Mouse (Mus musculus): ENCODE measurements around the gene Lgr5.

The Lgr5 gene

DNA sequence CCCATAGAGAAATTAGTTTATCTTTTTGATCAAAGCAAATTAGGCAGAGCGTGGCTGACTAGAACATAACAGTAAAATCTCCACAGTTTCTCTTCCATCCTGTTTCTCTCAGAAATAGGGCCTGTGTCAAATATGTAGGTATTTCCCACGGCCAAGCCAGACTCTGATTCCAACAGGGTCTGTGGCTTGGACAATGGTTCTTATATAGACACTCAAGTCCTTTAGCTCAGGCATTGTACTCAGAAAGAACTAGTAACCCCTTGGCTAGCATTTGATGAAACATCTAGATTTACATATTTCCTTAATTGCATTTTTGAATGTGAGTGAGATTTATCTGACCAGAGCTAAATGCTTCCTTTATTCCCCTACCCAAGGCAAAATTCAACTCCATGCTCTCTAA, 17.0 kb downstream of the Lgr5 start:
- DNase-seq (ENCODE audit: low spot score in 2 of 2): no peak

GRCm38 (mm10) chr10:115569712-115570491, 17.7 kb downstream of the Lgr5 start, which contains the start of gene A930009A15Rik:
A930009A15Rik (plus strand) TSS chr10:115569986.
- no peak for DNase-seq (ENCODE audit: low spot score in 2 of 2)

DNA sequence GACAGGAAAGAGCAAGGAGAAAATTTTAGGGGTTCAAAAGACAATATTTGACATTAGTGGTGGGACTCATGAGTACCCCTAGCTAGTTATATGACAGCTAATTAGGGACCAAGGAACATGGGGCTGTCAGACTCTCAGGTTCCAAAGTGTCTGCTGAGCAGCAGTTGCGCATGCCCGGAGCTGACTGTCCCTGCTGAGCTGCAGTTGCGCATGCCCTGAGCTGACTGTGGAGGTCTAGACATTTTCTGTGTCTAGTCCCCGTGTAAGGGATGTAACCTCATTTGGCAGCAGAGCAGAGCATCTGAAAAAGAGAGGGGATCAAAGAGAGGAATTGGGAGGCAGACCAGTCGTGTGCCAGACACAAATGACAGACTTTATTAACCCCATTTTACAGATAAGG, 23.6 kb downstream of the Lgr5 start:
- DNase-seq (ENCODE audit: low spot score in 2 of 2): no peak

DNA sequence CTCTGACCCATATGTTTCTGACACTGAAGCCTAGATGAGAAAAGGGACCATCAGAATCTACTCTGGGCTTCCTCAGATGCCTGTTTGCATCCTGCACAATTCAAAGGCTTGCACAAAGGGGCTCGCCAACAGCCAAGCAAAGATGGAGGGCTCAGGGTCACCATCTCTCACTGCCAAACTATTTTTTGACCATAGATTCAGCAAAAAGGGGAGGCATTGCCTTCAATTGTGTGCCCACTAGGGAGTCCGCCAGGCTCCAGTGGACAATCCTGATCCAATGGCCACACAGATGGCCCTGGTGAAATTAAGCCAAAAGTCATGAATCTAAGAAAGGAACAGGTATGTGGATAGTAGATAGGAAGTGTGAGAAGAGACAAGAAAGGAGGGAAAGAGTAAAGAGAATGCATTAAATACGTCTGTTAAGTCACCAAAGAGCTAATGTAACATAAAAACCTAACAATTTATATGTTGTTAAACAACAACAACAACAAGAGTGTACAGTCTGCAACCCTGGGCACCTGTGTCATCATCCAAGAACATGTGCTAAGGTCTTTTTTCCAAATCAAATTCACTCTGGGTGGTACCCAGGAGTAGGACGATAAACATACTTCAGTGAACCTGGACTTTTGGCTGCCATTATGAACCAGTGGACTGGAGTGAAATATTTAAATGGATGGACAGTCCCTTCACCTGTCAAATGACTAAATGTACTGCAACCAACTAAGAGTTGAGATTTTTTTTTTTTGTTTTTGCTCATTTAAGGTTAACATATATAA, 24.5 kb downstream of the Lgr5 start:
- DNase-seq (ENCODE audit: low spot score in 2 of 2): no peak

- DNase-seq (ENCODE audit: low spot score in 2 of 2): no peak
These were observed 26.3 kb downstream of the Lgr5 start for GRCm38 (mm10) chr10:115561136-115561880.

GRCm38 (mm10) chr10:115556738-115557242, 30.8 kb downstream of the Lgr5 start:
- no peak for DNase-seq (ENCODE audit: low spot score in 2 of 2)

DNA sequence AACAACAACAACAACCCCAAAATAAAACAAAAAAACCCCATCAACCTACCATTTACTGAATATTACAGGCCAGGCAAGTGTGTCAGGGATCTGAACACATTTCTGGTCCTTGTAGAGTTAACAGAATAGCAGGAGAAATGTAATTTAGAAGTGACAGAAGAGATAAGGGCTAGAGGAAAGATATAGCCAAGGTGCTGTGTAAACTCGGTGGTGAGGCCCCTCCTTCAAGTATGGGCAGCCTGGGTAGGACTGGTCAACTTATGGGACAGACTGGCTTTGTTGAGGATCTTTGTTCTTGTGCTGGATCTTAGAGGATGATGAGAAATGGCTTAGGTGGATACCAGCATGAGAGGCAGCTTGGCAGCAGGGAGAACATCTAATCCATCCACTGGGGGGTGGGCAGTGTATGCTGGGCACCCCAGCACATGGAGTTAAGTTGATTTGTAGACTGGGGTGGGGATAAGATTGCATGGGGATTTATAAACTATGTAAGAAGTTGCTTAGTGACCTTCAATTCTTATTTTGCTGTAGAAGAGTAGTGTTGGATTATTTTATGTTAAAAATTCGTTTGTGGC, 32.3 kb downstream of the Lgr5 start:
- DNase-seq (ENCODE audit: low spot score in 2 of 2): no peak

DNA sequence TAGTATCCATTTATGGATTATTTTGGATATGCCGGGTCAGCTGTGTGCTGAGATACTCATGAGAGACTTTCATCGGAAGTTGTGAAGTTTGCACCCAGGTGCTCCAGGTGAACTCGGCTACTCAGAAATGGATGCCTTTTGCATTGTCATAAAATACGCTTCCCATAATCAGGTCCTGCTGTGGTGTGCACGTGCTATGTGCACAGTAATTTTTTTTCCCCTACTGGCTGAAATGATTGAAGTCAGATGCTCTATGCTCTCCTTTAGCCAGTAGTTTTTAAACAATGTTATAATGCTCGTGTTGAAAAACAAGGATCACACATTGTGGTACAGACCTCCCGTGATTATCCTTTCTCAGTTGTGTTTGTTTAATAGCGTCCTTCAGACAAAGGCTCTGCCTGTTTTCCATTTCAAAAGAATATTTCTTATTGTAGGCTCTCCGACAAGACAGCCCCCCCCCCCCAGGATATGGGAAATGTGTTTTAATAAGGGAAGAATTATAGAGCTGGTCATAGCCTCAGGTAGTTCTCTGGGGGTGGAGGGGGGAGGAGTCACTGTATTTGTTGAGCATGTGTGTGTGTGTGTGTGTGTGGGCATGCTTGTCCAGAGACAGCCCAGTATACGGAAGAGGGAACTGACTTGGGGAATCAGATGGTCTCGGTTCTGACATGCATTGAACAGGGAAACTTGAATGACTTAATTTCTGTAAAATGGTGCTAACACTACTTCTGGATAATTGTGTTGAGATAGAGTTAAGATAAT, 34.0 kb downstream of the Lgr5 start:
- DNase-seq (ENCODE audit: low spot score in 2 of 2): no peak

DNA sequence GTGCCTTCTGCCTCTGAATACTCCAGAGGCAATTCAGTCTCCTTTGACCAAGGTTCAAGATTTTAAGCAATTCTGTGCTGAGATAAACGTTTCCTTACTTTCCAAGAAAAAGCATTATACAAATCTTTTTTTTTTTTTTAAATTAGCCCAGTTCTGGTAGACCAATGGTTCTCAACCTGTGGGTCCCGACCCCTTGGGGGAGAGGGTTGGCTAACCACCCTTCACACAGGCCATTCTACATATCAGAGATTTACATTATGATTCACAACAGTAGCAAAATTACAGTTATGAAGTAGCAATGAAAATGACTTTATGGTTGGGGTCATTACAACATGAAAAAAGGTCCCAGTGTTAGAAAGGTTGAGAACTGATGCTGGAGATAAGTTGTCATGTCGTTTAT, 36.5 kb downstream of the Lgr5 start:
- no peak for DNase-seq (ENCODE audit: low spot score in 2 of 2)

DNA sequence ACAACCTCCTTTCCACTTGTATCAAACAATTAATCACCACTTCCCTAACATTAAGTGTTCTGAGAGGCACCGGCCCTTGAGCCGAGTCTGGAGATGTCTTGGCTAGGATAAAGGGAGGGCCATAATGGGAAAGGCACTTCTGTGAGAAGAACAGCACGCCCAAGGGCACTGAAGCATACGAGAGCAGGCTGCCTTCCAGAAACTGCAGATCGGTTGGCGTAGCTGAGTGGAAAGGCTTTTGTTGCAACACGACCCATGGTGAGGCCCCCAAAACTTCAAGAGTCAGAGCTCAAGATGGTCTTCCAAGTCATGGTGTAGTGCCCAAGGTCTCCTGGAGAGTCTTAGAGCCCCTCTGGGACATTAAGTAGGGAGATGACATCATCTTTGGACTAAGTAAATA, 37.3 kb downstream of the Lgr5 start:
- DNase-seq (ENCODE audit: low spot score in 2 of 2): no peak

- no peak for DNase-seq (ENCODE audit: low spot score in 2 of 2)
These were observed 44.7 kb downstream of the Lgr5 start for GRCm38 (mm10) chr10:115542917-115543316.

DNA sequence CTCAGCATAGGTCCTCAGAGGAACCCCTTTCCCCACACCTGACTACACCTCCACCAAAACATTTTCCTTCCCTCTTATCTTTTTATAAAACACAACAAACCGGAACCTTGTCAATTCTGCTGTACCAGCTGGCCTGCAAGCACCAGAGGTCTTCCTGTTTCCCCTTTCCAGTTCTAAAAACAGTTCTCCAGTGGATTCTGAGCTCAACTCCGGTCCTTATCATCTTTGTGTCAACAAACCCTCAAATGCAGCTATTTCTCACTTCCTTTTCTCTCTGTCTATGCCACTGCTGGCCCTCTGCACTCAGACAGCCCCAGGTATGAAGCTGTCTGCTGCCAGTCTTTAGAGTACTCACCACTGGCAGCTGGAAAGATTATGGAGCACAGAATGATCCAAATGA, 56.8 kb downstream of the Lgr5 start:
- DNase-seq (ENCODE audit: low spot score in 2 of 2): no peak

DNA sequence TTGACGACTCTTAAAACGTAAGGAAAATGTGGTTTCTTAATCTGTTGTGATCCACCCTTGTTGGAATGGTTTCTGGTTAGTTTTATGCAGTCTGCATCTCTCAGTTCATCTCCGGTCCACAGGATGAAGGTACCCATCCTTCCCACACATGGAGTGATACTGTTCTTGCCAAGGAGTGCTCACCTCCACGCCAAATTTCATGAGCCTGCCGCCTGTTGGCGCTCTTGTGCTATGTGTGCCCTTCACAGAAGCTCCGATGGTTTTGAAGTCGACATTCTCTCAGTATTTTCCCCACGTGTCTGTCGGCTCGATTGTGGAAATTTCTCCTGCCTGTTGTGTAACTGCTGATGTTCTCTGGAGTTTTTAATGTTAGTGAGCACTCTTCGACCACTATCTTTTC, 57.8 kb downstream of the Lgr5 start:
- DNase-seq (ENCODE audit: low spot score in 2 of 2): no peak

DNA sequence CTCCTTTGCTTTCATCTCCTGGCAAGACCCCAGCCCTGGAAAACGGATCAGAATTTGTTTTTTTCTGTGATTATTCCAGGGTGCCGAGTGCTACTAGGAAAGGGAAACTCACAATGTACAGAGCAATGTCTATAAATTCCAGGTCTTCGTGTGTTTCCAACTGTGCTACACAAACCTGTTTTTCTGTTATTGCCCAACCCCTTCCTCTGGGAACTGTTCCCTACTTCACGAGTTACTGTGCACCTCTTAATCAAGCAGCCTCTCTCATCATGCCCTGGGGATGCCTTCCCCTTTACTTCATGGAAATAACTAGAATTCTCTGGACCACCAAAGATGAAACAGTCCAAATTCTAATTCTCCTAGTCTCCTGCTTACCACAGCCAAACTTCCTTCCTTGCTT, 58.7 kb downstream of the Lgr5 start:
- no peak for DNase-seq (ENCODE audit: low spot score in 2 of 2)

- DNase-seq (ENCODE audit: low spot score in 2 of 2): no peak
These were observed 66.5 kb downstream of the Lgr5 start for GRCm38 (mm10) chr10:115521081-115521451.

GRCm38 (mm10) chr10:115520200-115521080, 67.1 kb downstream of the Lgr5 start:
- DNase-seq (ENCODE audit: low spot score in 2 of 2): no peak

- no peak for DNase-seq (ENCODE audit: low spot score in 2 of 2)
These were observed 68.7 kb downstream of the Lgr5 start for GRCm38 (mm10) chr10:115518845-115519244.

- peak in 1 of 2 experiments; percentile 6 for DNase-seq (ENCODE audit: low spot score in 2 of 2)
These were observed 72.1 kb downstream of the Lgr5 start for GRCm38 (mm10) chr10:115515503-115515902.

- no peak for DNase-seq (ENCODE audit: low spot score in 2 of 2)
These were observed 76.6 kb downstream of the Lgr5 start for GRCm38 (mm10) chr10:115510959-115511358.

DNA sequence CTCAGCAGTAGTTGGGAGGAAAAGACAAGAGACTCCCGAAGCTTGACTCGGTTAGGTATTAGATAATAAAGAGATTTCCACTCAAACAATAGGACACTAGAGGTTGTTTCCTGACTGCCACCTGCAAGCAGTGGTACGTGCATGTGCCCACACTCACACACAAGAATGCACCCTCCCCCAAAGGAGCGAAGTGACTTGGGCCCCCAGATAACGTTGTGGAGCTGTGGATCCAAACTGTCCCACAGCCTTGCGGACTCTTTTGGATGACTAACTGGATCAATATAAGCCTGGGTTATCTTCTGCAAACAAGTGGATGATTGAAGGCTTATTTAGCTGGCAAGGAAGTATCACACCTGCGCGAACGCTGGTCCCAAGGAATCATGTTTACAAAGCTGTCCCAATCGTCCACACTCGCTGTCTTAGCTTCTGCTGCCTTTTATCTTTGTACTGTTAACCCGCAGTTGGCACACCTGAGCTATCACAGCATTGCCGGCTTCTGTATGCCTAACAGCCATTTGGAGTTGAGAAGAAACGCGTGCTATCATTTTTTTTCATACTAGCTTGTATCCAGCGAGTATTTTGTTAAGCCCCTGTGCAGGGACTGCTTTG, 81.8 kb downstream of the Lgr5 start:
- no peak for DNase-seq (ENCODE audit: low spot score in 2 of 2)
